Mouse (Mus musculus): ENCODE data around the gene Unc93b1.

DNA sequence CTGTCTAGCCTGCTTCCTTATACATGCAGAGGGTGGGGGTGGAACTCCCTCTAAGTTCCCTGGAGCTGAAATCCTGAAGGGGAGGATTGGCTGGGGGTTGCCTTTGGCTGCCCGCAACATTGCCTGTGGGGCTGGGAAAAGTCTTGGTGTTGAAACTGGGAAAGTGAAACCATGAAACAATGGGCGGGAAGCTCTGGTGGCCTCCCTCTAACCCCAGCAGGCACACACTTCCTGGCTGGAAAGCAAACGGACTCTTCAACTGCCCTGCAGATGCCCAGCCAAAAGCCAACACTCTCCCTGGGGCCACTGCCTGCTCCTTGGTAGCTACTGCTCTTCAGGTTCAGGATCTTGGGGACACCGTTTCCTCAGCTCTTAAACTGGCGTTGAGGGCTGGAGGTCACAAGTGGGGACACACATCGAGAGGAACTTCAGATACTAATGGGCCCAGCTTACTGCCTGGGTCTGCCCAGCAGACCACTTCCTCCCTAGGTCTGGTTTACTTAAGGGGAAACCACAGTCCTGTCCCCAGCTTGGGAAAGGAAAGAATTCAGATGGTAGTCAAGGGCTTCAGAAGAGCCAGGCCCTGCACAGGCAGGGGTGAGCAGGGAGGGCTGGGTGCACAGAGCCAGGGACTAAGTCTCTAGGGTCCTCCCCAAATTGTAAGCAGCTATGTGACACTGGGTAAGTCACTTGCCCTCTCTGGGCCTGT is 29.6 kb upstream of the Unc93b1 start:
- no peak for TF ChIP-seq CTCF (IDR thresholded peaks at IDR 0.05; ENCODE audit: low read depth)
- TF ChIP-seq EP300 (IDR thresholded peaks at IDR 0.05; ENCODE audit: low read depth), result no peak
